Mouse (Mus musculus): ENCODE measurements around the gene Shroom2. TPM values are rescaled to one million over a fixed set of nuclear protein-coding genes. Genes with fewer than 3 reads are reported as not detected.

The Shroom2 gene
- polyA plus RNA-seq, 1 experiment, result 4.5 TPM

DNA sequence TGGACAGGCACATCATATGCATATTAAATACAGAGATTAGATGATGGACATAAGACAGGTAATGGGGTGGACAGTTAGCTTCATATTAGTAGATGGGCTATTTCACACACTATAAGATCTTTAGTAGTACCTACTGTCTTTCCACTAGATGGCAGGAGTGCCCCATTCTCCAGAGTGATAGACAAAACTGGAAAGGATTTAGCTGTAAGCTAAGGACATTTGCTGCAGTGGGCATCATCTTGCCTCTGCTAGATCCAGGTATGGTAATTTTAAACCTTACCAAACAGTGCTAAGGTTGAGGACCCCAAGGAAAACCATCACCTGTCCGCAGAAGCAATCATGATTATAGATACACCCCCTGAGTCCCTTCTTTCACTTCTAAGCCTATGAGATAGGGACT lies 150.8 kb downstream of the Shroom2 start:
- Histone ChIP-seq H3K4me1 (ENCODE audit: control insufficient read depth, insufficient read depth, low read length) (no peaks in the 10 kb centered on the region), H3K4me3 (ENCODE audit: insufficient read depth, low read length) (no peak overlapping the region), H3K27ac (ENCODE audit: insufficient read depth, low read length) (no peak overlapping the region)
- TF ChIP-seq POLR2A (IDR thresholded peaks at IDR 0.05; ENCODE audit: low read depth, low read length) (no peak), CTCF (IDR thresholded peaks at IDR 0.05; ENCODE audit: borderline replicate concordance, insufficient read depth, low read length) (no peak)

DNA sequence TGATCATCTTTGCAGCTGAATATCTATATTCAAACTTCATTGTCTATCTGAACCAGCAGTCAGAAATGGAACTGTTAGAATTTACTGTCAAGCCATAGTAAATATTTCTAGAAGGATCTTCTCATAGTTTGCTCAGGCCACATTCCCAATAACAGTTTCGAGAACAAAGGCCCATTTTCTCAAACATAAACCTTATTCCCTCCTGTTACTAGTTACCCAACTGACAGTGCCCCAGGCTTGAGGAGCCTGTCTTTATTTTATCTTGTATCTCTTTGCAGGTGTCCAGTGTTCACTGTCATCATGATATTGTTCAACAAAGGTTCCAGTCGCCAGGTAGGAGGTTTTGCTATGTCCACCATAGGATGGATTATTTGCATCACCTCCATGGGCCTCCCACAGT lies 206.2 kb downstream of the Shroom2 start, which contains the start of gene Cldn34a:
TSS of gene Cldn34a (plus strand) at position 301 of the 400 bp plus-strand sequence.
- Histone ChIP-seq H3K4me1 (ENCODE audit: control insufficient read depth, insufficient read depth, low read length) (no peaks in the 10 kb centered on the region), H3K4me3 (ENCODE audit: insufficient read depth, low read length) (no peak within 1 kb of the TSS), H3K27ac (ENCODE audit: insufficient read depth, low read length) (no peak within 1 kb of the TSS)
- TF ChIP-seq CTCF (IDR thresholded peaks at IDR 0.05; ENCODE audit: borderline replicate concordance, insufficient read depth, low read length), result no peak
- no peak for TF ChIP-seq POLR2A (IDR thresholded peaks at IDR 0.05; ENCODE audit: low read depth, low read length)

Other genes starting within 250 kb of the Shroom2 start
- not detected in 2 replicates for gene Cldn34a, start 206.1 kb downstream of the Shroom2 start, polyA plus RNA-seq (2011; ENCODE audit: insufficient read length, low read depth, missing spikeins)
- gene Gpr143, start 12.5 kb upstream of the Shroom2 start, polyA plus RNA-seq (2011; ENCODE audit: insufficient read length, low read depth, missing spikeins), result not detected in 2 replicates
- gene Usp51, start 237.0 kb upstream of the Shroom2 start, polyA plus RNA-seq (2011; ENCODE audit: insufficient read length, low read depth, missing spikeins), result 0.23 and 0.37 TPM in 2 replicates